Mouse (Mus musculus): ENCODE measurements around the gene Prkar2b.

DNA sequence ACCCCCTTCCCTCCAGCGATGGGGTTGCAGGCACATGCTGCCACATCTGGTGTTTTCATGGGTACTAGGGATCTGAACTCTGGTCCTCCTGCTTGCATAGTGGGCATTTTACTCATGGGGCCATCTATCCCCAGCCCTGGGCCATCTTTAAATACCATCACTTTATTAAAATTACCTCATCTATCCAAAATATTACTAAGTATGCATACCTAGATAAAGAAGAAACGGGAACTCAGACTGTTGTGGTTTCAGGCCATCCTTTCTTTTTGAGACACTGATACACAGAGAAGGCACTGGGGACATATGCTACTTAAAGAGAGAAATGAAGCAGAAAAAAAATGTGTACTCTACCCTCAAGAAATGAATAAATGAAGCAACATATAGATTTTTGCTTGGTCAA, 74.6 kb downstream of the Prkar2b start:
- TF ChIP-seq CTCF (IDR thresholded peaks at IDR 0.05 in 2 of 3, conservative IDR thresholded peaks at IDR 0.05 in 1 of 3; ENCODE audit: control insufficient read depth in 1 of 3, insufficient read depth in 1 of 3, low read depth in 2 of 3, low read length in 3 of 3, poor library complexity in 1 of 3, severe bottlenecking in 1 of 3) (no peak), GABPA (IDR thresholded peaks at IDR 0.05; ENCODE audit: low read depth, low read length) (no peak), USF1 (IDR thresholded peaks at IDR 0.05; ENCODE audit: low read depth, low read length) (no peak), RAD21 (IDR thresholded peaks at IDR 0.05; ENCODE audit: low read depth, low read length) (no peak), EP300 (IDR thresholded peaks at IDR 0.05; ENCODE audit: low read depth in 1 of 2, low read length in 2 of 2) (peak; percentile 59 to 63; a peak in 3 of 4 replicates), GATA1 (IDR thresholded peaks at IDR 0.05; ENCODE audit: low read depth, low read length) (peak; percentile 9; the same call in 1 of the 2 replicates), CHD1 (IDR thresholded peaks at IDR 0.05; ENCODE audit: low read depth, low read length) (no peak), POLR2A (IDR thresholded peaks at IDR 0.05; ENCODE audit: control insufficient read depth in 1 of 2, insufficient read depth in 1 of 2, low read depth in 1 of 2, low read length in 2 of 2, poor library complexity in 1 of 2) (no peak), ZNF384 (IDR thresholded peaks at IDR 0.05; ENCODE audit: low read depth, low read length) (peak; percentile 31; the same call in 1 of the 2 replicates), ETS1 (IDR thresholded peaks at IDR 0.05; ENCODE audit: low read depth, low read length) (peak; percentile 66), E2F4 (IDR thresholded peaks at IDR 0.05; ENCODE audit: borderline replicate concordance, low read depth, low read length) (no peak), UBTF (IDR thresholded peaks at IDR 0.05; ENCODE audit: borderline replicate concordance, insufficient read depth, low read depth, low read length) (no peak), KAT2A (conservative IDR thresholded peaks at IDR 0.05; ENCODE audit: low read depth, low read length) (no peak)

Measured in MEL (cell line).